Mouse (Mus musculus) G1E (cell line): ENCODE results near the gene Dapp1.

Experiments used
- CTCF ChIP-seq: IDR thresholded peaks from 2 replicates; pipeline ENCODE4 v1.5.1; 2012; ENCODE audit warnings: low read depth, low read length, inconsistent platforms, mixed read lengths
- GATA1 ChIP-seq: IDR thresholded peaks from 2 replicates; pipeline ENCODE4 v1.6.1; 2012; ENCODE audit warnings: borderline replicate concordance, low read length, inconsistent platforms, mixed read lengths
- TAL1 ChIP-seq: conservative IDR thresholded peaks from 2 replicates; pipeline ENCODE4 v1.6.1; 2012; ENCODE audit warnings: low read depth, low read length, inconsistent platforms, mixed read lengths

DNA sequence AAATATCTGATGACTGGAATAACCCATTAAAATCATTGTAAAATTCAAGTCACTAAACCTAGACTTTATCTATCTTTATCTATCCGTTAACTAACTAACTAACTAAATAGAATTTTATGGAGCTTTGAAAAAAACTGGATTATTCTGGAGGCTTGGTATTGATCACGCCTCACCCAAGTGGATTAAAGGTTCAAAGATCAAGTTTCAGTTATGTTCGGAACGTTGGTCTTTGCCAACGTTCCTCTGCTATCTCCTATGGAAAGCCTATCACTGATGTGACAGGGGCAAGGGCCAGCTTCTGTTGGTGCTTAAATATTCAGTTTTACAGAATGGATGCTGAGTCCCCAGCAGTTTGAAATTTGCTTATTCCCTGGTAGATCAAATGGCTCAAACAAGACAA is 3.1 kb downstream of the Dapp1 start:
- TF ChIP-seq CTCF (no peak), GATA1 (no peak), TAL1 (no peak)
